Mouse (Mus musculus) T-helper 17 cell (primary cell): ENCODE results near the gene Cdc42ep1.

ENCODE experiments used
- in situ Hi-C, 2 experiments: fragments of 300-600 bp; cut with MboI, MseI; formaldehyde crosslinking; loops; 1 replicate in 1 of 2; 2 replicates in 1 of 2; pipeline ENCODE4 v1.15.1; 2025; ENCODE audit warnings: high pct_unique_total_duplicates in 2 of 2

Gene Cdc42ep1

DNA sequence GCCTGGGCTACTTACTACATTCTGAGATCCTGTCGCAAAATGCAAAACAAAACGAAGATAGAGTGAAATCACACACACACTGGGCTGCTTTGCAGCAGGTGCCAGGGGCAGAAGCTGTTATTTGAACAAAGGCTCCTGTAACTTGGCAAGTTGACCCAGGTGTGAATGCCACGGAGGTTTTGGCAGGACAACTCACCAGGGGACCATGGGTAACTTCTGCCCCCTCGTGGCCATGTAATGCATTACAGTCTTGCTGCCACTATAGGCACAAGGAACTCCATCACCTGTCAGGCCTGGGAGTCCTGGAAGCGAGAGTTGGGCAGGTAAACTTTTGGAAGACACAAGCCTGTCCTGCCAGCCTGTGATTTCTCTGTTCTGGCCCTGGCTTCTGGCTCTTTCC, 6.0 kb downstream of the Cdc42ep1 start:
- in situ Hi-C loops = no loop called here

DNA sequence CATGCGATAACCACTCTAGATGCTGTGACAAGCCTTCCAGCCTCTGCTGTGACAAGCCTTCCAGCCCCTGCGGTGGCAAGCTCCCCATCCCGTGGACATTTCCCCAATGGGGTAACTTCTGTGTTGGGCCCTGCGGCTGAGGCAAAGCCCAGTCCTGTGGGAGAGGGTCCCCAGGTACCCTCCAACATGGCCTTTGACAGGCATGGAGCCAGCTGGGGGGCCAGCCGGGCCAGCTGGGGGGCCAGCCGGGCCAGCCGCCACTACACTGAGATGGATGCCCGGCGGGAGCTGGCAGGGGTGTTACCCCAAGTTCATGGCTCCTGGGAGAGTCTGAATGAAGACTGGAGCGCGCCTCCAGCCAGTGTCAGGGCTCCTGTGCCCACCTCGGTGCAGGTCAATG, 7.1 kb downstream of the Cdc42ep1 start:
- in situ Hi-C loops = no loop called here

DNA sequence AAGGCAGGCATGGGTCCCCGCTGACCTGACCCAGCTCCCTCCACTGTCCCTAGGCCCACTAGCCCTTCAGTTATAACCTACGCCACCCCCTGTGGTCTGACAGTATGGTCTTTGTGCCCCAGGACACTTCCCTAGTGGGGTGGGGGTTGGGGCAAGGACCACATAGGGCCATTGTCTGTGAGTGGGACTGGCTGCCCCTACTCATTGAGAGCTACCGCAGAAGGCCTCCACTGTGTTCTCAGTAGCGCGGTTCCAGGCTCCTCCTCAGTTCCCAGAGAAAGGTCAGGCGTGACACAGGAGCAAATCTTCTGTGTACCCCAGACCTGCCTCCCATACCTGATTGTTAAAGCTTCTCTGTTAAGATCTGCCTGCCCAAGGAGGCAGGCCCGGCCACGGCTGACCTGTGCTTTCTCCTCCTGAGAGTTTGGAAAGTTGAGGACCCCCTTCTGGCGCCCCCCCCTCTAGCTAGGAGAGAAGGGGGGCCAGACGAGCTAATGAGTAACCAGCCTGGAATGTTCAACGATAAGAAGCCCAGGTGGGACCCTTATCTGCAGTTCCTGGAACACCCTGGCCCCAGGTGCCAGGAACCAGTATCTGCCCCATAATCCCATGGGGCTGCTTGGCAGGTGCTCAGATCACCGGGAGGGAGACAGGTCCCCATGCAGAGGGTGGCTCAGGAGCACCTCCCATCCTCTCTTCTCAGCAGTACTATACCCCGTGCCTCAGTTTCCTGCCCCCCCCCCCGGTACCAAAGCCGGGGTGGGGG, 7.8 kb downstream of the Cdc42ep1 start:
- in situ Hi-C loops = loop anchor here in 1 of 2 experiments (10.0 kb wide), 1 partner anchor 985 kb away; no protein-coding TSS in a partner anchor

DNA sequence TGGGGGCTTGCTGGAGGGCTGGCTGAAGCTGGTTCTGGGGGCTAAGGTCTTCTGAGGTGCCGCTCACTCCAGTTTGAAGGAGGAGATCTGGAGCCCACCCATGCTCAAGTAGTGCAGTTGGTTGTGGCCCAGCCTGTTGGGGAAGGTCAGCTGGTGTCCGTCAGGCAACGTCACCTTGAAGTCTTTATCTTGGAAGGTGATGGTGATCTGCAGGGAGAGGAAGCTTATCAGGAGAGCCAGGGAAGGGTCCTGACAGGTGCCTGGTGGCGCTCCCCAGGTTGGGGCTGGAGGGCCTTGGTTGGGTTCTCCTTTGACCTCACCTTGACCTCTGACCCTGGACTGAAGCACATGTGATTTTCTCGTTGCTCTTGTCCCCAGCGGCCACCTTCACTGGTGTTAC, 8.5 kb downstream of the Cdc42ep1 start:
- in situ Hi-C loops = loop anchor here in 1 of 2 experiments (10.0 kb wide), 1 partner anchor 986 kb away; no protein-coding TSS in a partner anchor

- in situ Hi-C loops = loop anchor here in 1 of 2 experiments (10.0 kb wide), 1 partner anchor 987 kb away; no protein-coding TSS in a partner anchor
These were observed 9.2 kb downstream of the Cdc42ep1 start for GRCm38 (mm10) chr15:78851505-78852153.

GRCm38 (mm10) chr15:78855303-78855965, 13.0 kb downstream of the Cdc42ep1 start, which contains the start of gene Lgals2:
Gene Lgals2, minus strand, starts transcription at chr15:78855529.
- in situ Hi-C loops = loop anchor here in 1 of 2 experiments (10.0 kb wide), 1 partner anchor 991 kb away; no protein-coding TSS in a partner anchor

- in situ Hi-C loops = loop anchor here in 1 of 2 experiments (10.0 kb wide), 1 partner anchor 992 kb away; no protein-coding TSS in a partner anchor
These were observed 14.6 kb downstream of the Cdc42ep1 start for GRCm38 (mm10) chr15:78857009-78857408.

GRCm38 (mm10) chr15:78859311-78859710, 16.9 kb downstream of the Cdc42ep1 start:
- in situ Hi-C loops = loop anchor here in 1 of 2 experiments (10.0 kb wide), 1 partner anchor 995 kb away; no protein-coding TSS in a partner anchor

GRCm38 (mm10) chr15:78859714-78860113, 17.3 kb downstream of the Cdc42ep1 start:
- in situ Hi-C loops = loop anchor here in 1 of 2 experiments (10.0 kb wide), 1 partner anchor 995 kb away; no protein-coding TSS in a partner anchor

- in situ Hi-C loops = no loop called here
These were observed 19.9 kb downstream of the Cdc42ep1 start for GRCm38 (mm10) chr15:78862280-78862679.

DNA sequence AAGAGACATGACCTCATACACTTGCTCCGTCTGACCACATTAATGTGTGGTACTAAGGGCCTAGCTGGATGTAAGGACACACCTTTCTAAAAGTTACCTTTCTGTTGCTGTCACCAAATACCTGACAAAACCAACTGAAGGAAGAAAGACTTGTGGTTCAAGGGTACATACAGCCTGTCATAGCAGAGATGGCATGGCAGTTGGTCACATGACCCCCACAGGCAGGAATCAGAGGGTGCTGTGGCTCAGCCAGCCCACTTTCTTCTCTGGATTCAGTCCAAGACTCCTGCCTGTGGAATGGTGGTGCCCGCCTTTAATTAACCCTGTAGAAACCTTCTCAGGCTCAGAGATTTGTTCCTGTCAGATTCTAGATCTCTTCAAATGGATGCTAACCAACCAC, 20.7 kb downstream of the Cdc42ep1 start:
- in situ Hi-C loops = no loop called here

- in situ Hi-C loops = no loop called here
These were observed 21.4 kb downstream of the Cdc42ep1 start for GRCm38 (mm10) chr15:78863852-78864253.

DNA sequence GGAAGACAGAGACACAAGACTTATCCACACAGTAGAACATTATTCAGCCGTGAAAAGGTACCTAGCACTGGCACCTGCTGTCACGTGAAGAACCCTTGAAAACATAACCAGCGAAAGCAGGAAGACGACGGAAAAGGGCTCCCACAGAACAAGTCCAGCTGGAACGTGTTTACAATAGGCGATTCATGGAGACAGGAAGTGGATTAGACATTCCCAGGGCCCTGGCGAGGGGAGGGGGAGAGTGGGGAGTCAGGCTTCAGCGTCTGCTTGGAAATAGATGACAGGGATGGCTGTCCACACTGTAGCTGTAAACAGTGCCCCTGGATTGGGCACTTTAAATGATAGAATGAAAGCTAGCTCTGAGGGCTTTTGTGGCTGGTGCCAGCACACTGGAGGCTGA, 26.0 kb downstream of the Cdc42ep1 start:
- in situ Hi-C loops = no loop called here

DNA sequence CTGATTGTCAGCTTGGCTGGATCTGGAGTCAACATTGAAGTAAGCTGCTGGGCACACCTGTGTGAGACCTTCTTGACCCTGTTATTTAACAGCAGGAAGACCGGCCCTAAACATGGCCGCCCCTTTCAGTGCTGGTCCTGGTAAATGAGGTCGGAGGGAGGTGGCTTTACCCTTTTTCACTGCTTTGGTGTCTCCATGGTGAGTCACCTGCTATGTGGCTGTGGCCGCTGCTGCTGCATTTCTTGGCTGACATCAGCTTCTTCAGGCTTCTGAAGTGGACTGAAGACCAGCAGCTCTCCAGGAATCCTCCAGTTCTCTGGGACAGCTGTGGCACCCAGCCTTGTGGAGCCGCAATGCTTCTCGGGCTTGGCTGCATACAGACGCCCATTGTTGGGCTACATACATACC, 26.4 kb downstream of the Cdc42ep1 start:
- in situ Hi-C loops = no loop called here

DNA sequence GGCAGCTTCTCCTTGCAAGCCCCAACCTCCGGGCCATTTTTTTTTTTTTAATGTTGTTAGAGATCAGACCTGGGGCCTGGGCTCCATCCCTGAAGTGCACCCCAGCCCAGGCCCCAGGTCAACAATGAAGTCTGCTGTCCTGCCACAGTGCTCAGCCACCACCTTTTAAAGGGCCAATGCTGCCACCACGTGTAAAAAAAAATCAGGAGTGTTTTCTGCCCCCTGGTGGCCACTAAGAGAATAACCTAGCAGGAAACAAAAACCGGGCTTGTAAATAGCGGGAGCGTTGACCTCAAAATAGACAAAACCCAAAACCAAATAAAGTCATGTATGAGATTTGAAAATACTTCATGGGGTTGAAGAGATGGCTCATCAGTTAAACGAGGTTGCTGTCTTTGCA, 27.4 kb downstream of the Cdc42ep1 start:
- in situ Hi-C loops = no loop called here

- in situ Hi-C loops = no loop called here
These were observed 29.7 kb downstream of the Cdc42ep1 start for GRCm38 (mm10) chr15:78872021-78872608.

- in situ Hi-C loops = no loop called here
These were observed 31.5 kb downstream of the Cdc42ep1 start for GRCm38 (mm10) chr15:78873803-78874435.

DNA sequence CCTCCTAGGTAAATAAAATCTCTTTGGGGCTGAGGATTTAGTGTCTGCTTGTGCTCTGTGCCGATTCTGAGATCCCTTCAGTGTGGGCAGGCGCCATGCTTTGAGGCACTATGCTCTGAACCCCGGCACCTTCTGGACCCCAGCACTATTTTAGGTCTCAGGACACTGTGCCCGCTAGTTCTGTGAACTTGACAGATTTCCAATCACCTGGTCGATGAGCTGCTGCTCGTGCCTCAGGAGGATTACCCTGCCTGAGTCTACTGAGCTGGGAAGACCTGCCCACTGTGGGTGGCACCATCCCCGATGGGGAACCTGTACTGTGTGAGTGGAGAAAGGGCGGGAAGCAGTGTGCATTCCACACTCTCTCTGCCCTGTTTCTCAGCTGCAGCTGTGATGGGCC, 32.6 kb downstream of the Cdc42ep1 start:
- in situ Hi-C loops = no loop called here

DNA sequence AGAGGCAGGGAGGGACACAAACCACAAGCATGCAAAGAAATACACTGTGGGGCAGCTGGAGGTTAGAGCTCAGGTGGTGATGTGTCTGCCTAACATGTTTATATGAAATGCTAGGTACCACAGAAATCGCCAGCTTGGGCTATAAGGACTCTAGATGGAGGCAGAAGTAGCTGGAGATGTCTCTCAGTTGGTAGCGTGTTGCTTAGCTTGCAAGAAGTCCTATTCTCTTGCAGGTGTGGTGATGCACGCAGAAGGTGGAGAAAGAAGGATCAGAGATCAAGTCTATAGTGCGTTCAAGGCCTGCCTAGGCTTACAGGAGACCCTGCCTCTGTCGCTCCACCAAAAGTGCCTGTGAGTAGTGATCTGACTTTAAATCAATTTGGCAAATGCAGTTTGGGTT, 33.1 kb downstream of the Cdc42ep1 start:
- in situ Hi-C loops = no loop called here

DNA sequence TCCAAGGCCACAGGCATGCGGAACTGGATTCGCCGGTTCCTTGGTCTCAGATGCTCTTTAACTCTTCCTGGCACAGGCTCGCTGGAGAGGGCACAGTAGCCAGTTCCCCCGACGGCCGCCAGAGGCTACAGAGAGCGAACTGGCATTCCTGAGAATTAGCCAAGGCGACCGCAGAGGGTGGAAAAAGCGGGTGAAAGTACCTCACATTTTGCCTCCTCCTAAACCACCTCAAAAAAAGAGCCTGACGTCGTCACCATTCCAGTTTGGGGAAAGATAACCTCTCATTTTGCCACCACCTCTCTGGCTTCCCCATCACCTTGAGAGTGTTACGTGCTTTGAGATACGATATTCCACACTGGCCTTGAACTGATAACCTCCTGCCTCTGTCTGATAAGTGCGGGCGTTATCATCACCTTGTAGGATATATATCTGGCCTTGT, 33.9 kb downstream of the Cdc42ep1 start:
- in situ Hi-C loops = no loop called here
